Mouse (Mus musculus) thymus, adult 2 months (tissue): ENCODE measurements around the gene Sorbs2.

Experiments
- CTCF ChIP-seq: fragments of 200-500 bp; IDR thresholded peaks from 2 replicates; pipeline ENCODE4 v1.5.1; 2012; ENCODE audit warnings: mild to moderate bottlenecking, control low read depth, low read length, moderate library complexity, borderline replicate concordance; ENCODE audit not compliant: control insufficient read depth, poor library complexity, insufficient read depth; ENCODE audit errors: extremely low read depth
- POLR2A ChIP-seq: fragments of 200-500 bp; IDR thresholded peaks from 2 replicates; pipeline ENCODE4 v1.6.1; 2012; ENCODE audit warnings: mild to moderate bottlenecking, low read length, control low read depth, moderate library complexity; ENCODE audit not compliant: control insufficient read depth, poor library complexity, insufficient read depth; ENCODE audit errors: extremely low read depth

DNA sequence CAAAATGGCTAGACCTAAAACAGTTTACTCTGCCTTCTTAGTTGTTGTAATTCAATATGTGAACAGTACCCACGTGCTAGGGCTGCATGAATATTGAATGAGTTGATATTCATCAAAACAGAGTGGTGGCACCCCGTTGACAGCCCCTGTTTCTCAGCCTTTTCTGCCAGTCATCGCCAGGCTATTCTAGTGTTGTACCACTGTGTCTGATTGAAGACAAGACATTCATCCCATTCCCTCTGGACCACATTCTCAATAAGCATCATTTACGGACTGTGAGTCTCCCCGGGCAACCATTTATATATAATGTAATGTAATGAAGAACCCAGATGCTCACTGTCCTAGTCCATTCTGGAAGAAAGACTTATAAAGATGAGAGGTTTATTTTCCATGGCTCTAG, 335.7 kb downstream of the Sorbs2 start:
- TF ChIP-seq POLR2A (no peak), CTCF (no peak)
